Mouse (Mus musculus) ZHBTc4 (cell line): ENCODE data around the gene Entpd2.
"Not testable (repeated sequence)": the region's sequence is repeated elsewhere in the genome, so short reads cannot be mapped to it uniquely, and the experiment has no call there.

Experiments
- DNase-seq: peaks from one replicate; pipeline ENCODE4 v3.0.0-alpha.2; 2011; ENCODE audit warnings: low read depth, low spot score

Gene Entpd2

DNA sequence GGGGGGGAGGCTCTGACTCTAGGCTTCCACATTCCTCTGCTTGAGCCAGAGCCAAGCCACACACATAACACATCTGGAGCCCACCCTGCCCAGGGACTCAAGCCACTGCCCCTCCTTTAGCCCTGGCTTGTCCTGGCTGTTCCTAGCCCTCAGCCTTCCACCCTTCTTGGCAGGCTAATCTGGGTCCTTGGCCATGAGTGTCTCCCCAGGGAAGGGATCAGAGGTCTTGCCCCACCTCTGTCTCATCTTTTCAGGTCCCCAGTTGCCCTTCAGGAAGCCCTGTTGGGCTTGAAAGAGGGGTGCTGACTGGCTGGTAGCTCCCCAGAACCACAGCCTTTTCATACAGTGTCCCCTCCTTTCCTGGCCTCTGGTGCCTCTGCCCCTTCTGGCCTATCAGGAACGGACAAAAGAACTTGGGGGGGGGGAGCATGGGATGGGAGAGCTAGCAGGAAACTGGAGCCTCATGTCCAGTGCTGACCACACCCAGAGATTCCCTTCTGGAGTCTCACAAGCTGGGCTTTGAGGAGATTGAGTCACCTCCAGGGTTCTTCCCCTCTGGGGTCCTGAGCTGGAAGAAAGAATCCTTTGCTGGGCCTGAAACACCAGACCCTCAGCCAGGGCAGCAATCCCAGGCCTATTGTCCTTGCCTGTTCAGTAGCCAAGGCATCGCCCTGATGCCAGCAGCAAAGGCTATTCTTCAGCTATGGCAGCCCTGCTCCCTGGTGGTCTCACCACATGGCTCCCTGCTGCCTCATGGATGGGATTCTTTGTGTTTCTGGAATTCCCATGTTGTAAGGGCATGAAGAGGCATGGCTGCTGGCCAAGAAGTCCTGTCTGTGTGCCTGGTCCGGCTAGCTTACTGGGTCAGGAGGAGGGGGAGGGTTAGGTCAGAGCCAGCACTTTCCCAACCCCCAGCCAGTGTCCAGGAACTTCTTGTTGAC, 1.1 kb upstream of the Entpd2 start:
- no peak for DNase-seq

DNA sequence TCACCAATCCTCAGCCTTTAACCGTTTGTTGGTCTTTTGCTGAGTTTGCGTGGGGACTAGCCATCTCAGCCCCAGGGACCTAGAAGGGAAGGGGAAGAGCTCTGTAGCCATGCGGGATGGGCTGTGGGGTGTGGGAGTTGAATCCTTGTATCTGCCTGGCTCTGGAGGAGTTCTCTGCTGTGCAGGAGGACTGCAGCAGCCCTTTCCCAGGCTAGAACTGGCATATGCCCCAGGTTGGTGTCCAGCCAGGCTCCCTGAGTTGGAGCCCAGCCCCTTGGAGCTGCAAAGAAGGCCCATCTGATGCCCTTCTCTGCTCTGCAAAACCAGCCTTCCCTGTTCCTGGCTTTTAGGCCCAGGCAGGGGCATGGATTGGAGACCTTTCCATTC, 916 bp downstream of the Entpd2 start:
- DNase-seq, result no peak

DNA sequence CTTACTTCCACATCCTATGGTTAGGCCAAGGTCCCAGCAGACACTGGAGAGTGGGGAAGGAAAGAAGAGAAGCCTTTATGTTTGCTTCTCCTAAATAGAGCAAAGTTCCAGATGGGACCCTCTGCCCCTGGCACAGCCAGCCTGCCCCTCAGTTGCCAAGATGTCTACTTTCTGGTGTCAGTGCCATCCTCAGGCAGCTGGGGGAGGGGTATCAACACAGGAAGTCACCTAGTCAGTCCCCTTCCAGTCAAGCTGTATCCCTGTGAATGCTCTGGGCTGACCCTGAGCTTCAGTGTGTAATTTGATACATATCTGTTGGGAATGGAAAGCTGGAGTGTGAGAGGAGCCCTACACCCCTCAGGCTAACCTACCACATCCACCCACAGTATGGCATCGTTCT, 1.3 kb downstream of the Entpd2 start:
- no peak for DNase-seq

GRCm38 (mm10) chr2:25398065-25398464, 2.4 kb downstream of the Entpd2 start:
- no peak for DNase-seq

- no peak for DNase-seq
Measured at GRCm38 (mm10) chr2:25399051-25399450, 3.4 kb downstream of the Entpd2 start, which contains the start of gene Npdc1. Gene Npdc1, plus strand, starts transcription at chr2:25399351.

DNA sequence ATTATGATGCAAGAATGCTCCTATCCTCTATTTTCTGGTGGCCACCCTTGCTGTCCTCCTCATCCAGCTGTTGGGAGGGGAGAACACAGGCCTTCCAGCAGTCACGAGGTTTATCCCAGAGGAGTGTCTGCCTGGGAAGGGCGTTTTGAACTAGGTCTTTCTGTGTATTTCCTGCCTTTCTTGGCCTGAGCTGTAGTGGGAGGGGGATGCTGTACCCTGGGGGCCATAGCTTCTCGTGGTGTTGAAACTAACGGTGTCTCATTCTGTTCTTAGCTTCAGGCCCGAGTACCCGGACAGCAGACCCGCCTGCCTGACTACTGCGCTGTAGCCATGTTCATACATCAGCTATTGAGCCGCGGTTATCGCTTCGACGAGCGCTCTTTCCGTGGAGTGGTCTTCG, 4.6 kb downstream of the Entpd2 start:
- no peak for DNase-seq

- peak; percentile 84 for DNase-seq
Measured at GRCm38 (mm10) chr2:25400764-25401163, 5.1 kb downstream of the Entpd2 start.

DNA sequence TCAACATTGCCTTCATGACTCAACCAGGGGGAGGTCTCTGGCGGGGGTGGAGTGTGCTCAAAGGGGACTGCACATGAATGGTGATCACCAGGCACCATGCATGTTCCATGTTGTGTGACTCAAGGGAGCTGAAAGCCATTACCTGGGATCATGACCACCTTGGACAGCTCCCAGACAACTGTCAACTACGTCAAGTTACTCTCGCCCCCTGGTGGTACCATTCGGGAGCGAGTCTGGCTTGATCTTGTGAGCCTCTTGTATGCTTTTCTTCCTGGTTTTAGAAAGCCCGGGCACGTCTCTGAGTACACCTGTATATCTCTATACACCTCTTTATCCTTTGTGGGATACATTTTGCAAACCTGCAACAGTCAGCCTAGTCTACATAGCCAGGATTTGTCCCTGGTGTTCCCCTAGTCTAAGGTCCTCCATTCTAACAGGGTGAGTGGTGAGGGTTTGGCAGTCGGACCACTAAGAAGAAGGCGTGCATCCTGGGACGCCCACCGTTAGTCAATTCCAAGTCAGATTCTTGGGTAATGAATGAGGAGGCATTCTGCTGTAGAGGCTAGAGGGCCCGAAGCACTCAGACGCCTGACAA, 6.8 kb downstream of the Entpd2 start:
- DNase-seq, result peak; percentile 97

DNA sequence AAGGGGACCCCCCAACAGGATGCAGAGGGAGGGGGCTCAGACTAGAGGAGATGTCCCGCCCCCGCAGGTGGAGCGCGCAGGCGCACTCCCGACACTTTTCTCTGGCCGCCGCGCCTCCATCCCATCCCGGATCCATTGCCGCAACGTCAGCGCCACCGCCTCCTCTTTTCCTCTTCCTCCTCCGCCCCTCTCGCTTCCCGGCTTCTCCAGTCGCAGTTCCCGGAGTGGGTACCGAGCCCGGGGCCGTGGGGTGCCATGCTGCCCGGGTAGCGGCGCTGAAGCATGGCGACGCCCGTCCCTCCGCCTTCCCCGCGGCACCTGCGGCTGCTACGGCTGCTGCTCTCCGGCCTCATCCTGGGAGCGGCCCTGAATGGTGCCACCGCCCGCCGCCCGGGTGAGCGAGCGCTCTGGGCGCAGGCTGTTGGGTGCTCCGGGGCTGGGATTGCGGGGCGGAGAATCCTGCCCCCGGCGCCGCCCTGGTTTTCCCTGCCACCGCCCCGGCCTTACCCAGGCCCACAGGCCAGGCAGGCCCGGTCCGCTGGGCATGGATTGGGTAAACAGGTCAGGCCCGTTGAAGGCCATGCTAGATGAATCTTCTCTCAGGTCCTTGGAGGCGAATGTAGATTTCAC, 7.4 kb downstream of the Entpd2 start:
- DNase-seq, result peak; percentile 72

- DNase-seq, result no peak
Measured at GRCm38 (mm10) chr2:25403994-25404393, 8.3 kb downstream of the Entpd2 start.

- DNase-seq, result no peak
Measured at GRCm38 (mm10) chr2:25408908-25409307, 13.2 kb downstream of the Entpd2 start.

GRCm38 (mm10) chr2:25413436-25413835, 17.8 kb downstream of the Entpd2 start:
- not testable (repeated sequence) for DNase-seq

GRCm38 (mm10) chr2:25417426-25417825, 21.8 kb downstream of the Entpd2 start:
- no peak for DNase-seq

DNA sequence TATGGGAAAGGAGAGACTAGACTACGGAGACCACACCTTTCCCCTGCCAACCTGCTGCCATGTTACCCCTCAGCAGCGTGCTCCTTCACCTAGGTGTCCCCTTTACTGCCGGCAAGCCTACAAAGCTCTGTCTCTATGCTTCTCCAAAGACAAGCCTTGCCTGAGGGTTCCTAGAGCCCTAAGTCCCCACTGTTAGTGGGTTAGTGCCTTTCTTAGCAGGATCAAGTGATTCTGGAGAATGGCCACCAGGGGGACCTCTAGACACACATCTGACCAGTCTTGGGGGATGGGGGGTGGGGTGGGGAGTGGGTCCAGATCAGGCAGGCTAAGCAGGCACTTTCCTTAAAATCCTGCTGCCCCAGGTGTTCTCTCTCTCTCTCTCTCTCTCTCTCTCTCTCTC, 26.2 kb downstream of the Entpd2 start:
- DNase-seq, result peak; percentile 91

DNA sequence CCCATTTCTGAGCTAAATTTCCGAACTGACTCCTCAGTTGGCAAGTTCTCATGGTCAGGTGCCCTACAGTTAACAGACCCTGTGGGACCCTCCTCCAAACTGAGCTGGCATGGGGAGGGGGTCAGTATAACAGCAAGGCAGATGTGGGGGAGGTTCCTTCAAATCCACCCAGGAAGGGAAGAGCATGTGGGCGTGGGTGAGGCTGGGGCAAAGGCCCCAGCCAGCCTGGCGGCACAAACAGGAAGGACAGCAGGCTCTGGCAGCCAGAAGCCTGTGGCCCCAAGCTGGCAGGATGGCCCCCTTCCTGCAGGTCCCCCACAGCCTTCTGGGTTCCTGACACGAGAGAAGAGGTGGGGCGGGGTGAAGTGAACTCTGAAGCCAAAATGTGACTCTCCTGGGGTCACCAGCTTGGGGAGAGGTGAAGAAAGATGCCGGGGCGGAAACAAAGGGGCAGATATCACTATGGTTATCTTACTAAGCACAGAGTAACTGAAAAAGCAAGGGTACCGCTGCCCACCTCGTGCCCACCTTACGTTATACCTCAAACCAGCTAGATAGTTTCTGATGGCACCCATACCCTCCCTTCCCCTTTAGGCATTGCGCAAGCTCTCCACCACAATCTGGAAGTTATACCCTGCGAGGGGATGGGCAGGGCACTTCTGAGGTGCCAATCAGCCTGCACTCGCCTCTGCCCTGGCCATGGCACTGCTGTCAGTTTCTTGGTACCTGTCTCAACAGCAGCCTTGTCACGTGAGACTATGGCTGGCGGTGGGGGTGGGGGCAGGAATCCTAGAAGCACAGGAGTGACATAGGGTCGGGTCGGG, 27.1 kb downstream of the Entpd2 start, which contains the start of gene Fut7:
Gene Fut7 (plus strand): TSS at position 681 of the 824 bp plus-strand sequence.
- no peak for DNase-seq

- no peak for DNase-seq
Measured at GRCm38 (mm10) chr2:25423626-25424025, 28.0 kb downstream of the Entpd2 start.

DNA sequence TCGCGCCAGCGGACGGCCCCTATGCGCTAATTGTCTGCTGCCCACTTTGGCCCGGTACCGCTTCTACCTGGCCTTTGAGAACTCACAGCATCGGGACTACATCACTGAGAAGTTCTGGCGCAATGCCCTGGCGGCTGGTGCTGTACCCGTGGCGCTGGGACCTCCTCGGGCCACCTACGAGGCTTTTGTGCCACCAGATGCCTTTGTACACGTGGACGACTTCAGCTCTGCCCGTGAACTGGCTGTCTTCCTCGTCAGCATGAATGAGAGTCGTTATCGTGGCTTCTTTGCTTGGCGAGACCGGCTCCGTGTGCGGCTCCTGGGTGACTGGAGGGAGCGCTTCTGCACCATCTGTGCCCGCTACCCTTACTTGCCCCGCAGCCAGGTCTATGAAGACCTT, 29.8 kb downstream of the Entpd2 start:
- DNase-seq, result peak; percentile 42

GRCm38 (mm10) chr2:25426721-25427191, 31.1 kb downstream of the Entpd2 start:
- peak; percentile 89 for DNase-seq

DNA sequence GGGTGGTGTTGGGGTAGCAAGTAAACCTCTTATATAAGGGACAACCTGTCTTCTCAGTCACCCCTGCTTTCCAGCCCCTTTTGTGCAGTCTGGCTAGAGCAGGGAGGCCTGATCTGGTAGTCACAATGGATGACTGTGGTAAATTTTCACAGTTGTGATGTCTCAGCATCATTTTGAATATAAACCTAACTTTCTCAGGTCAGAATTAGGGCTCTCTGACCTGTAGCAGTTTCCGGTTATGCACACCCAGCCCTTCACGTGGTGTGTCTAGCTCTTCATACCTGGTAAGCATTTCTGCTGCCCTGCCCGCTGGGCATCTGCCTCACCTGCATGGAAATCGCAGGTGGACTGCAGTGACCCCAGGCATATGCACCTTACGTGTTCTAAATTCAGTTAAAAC, 31.6 kb downstream of the Entpd2 start:
- no peak for DNase-seq

DNA sequence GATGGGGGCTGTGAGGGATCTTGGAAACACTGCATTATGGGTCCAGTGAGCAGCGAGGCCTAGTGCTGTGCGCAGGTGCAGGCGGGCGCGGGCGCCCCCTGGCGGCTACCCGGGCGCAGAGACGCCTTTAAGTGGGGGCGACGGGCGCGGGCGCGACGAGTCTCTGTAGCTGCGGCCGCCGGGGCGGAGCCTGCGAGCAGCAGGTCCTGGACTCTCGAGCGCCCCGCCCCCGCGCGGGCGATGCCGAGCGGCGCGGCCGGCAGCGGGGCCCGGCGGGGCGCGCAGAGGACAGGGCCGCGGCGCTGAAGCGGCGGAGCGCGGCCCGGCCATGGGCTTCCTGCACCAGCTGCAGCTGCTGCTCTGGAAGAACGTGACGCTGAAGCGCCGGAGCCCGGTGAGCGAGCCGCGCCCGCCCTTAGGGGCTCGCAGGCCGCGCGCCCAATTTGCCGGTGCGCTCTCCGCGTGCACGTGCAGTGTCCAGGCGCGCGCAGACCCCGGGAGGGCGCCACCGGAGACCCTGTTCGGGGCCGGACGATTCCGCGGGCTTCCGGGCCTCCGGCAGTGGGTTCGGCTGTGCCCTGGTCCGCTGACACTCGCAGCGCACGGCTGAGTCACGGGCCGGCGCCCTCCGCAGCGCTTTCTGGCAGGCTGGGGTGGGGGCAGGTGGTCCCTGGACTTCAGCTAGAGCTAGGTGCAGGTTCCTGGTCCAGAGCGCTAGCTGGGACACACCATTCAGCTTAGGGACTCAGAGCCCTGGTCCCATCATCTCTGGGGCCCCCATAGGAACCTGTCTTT, 33.0 kb downstream of the Entpd2 start, which contains the start of gene Abca2:
Gene Abca2 (plus strand): TSS at position 262 of the 795 bp plus-strand sequence.
- DNase-seq, result peak; percentile 98
